Mouse (Mus musculus): ENCODE measurements around the gene Vmn1r131.
"Not testable (repeated sequence)": the region's sequence is repeated elsewhere in the genome, so short reads cannot be mapped to it uniquely, and the experiment has no call there.

Gene Vmn1r131

GRCm38 (mm10) chr7:21545990-21546389 lies at the start of gene Vmn1r131:
Vmn1r131 (minus strand) TSS chr7:21546090.
- DNase-seq = not testable (repeated sequence)

GRCm38 (mm10) chr7:21511480-21511879 lies 34.4 kb downstream of the Vmn1r131 start, which contains the start of gene Vmn1r130:
Vmn1r130 (plus strand) TSS chr7:21511780.
- DNase-seq = not testable (repeated sequence)

Data from kidney, postnatal 25 days (tissue).